Comparison of ENCODE assay signal across 8 mouse cellular contexts in the genomic region with DNA sequence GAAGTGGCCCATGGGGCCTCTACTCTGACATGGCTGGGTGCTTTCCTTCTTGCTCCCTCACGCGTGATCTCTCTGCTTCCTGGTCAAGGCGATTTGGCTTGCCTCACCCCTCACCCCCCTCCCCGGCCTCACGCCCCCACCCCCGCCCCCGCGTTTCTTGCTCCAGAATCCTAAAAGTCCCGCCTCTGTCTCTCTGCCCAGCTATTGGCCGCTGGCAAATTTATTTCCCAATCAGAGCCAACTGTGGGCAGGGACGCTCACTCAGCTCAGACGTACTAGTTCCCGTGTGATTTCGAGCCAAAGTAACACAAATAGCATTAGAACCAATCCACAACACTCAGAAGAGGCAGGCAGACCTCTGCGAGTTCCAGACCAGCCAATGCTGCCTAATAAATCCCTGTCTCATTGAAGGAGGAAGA. TPM values are rescaled to one million over a fixed set of nuclear protein-coding genes. Genes with fewer than 3 reads are reported as not detected.
A peak's percentile ranks its signal among the peaks of the same experiment; 100 is the strongest.
DNase-seq lines count a peak whose midpoint lies in the region; ATAC-seq lines count a peak whose summit lies in the region.

No protein-coding gene starts in this region.

- peak; percentile 64 to 68 for DNase-seq in cerebellum, postnatal 10 days
- DNase-seq in cerebellum, adult 9-10 months: no peak
- DNase-seq in adipocyte (ENCODE audit: low spot score): peak; percentile 22
- peak; percentile 77 for DNase-seq in forebrain, embryonic 14.5 days (ENCODE audit: low spot score)
- DNase-seq in liver, embryonic 13.5 days: peak; percentile 52
- DNase-seq in right cerebral cortex, adult 18-20 months: no peak

- H3K9me3 ChIP-seq in forebrain, embryonic 14.5 days (replicated peaks; ENCODE audit: control insufficient read depth, low read length): no peaks in the 10 kb centered on the region
- no peaks in the 10 kb centered on the region for H3K9me3 ChIP-seq in hindbrain, embryonic 16.5 days (ENCODE audit: control insufficient read depth, low read length)
- no peaks in the 10 kb centered on the region for H3K9me3 ChIP-seq in liver, embryonic 13.5 days (replicated peaks)

- WGBS in forebrain, embryonic 14.5 days: 1% methylated on average over 15 of the region's 15 CpGs
- 3% methylated on average over 15 of the region's 15 CpGs for whole genome bisulfite sequencing in hindbrain, embryonic 16.5 days
- WGBS in liver, embryonic 13.5 days (ENCODE audit: insufficient replicate concordance): 2% methylated on average over 15 of the region's 15 CpGs

- ATAC-seq in forebrain, embryonic 14.5 days: peak; percentile 72
- ATAC-seq in hindbrain, embryonic 16.5 days: peak; percentile 79
- ATAC-seq in liver, embryonic 13.5 days (ENCODE audit: low read depth): peak; percentile 82
- peak; percentile 85 for ATAC-seq in monocyte, adult 5-6 weeks (replicated peaks; ENCODE audit: insufficient number of reproducible peaks, low FRiP score, low TSS enrichment, poor library complexity, severe bottlenecking)

- peak overlapping the region; percentile 13 for H3K4me3 ChIP-seq in forebrain, embryonic 14.5 days (ENCODE audit: low read depth, low read length)
- H3K4me3 ChIP-seq in hindbrain, embryonic 16.5 days (ENCODE audit: low read length): peak overlapping the region; percentile 17
- peak overlapping the region; percentile 49 for H3K4me3 ChIP-seq in liver, embryonic 13.5 days (replicated peaks)

- no peak overlapping the region for H3K27ac ChIP-seq in forebrain, embryonic 14.5 days (ENCODE audit: low read depth, low read length)
- no peak overlapping the region for H3K27ac ChIP-seq in hindbrain, embryonic 16.5 days (ENCODE audit: low read depth, low read length)
- peak overlapping the region; percentile 61 for H3K27ac ChIP-seq in liver, embryonic 13.5 days

- no peaks in the 10 kb centered on the region for H3K27me3 ChIP-seq in forebrain, embryonic 14.5 days (replicated peaks; ENCODE audit: control insufficient read depth, insufficient read depth, low read length)
- H3K27me3 ChIP-seq in hindbrain, embryonic 16.5 days (replicated peaks; ENCODE audit: control insufficient read depth, insufficient read depth, low read length): no peaks in the 10 kb centered on the region
- no peaks in the 10 kb centered on the region for H3K27me3 ChIP-seq in liver, embryonic 13.5 days

- peak overlapping the region; percentile 44 for H3K4me2 ChIP-seq in forebrain, embryonic 14.5 days (ENCODE audit: low read length)
- H3K4me2 ChIP-seq in hindbrain, embryonic 16.5 days (ENCODE audit: low read length): peak overlapping the region; percentile 49
- peak overlapping the region; percentile 67 for H3K4me2 ChIP-seq in liver, embryonic 13.5 days

- no peaks in the 10 kb centered on the region; the same call in 1 of the 2 replicates for H3K4me1 ChIP-seq in forebrain, embryonic 14.5 days (ENCODE audit: control insufficient read depth, insufficient read depth, low read length)
- no peaks in the 10 kb centered on the region; the same call in 1 of the 2 replicates for H3K4me1 ChIP-seq in hindbrain, embryonic 16.5 days (ENCODE audit: control insufficient read depth, insufficient read depth, low read depth, low read length)
- H3K4me1 ChIP-seq in liver, embryonic 13.5 days (replicated peaks): peaks cover 20% of the 10 kb centered on the region

- H3K36me3 ChIP-seq in forebrain, embryonic 14.5 days (ENCODE audit: control insufficient read depth, insufficient read depth, low read length): no peaks in the 10 kb centered on the region
- no peaks in the 10 kb centered on the region for H3K36me3 ChIP-seq in hindbrain, embryonic 16.5 days (ENCODE audit: control insufficient read depth, insufficient read depth, low read length)
- H3K36me3 ChIP-seq in liver, embryonic 13.5 days: no peaks in the 10 kb centered on the region

- peak overlapping the region; percentile 7; the same call in 1 of the 2 replicates for H3K9ac ChIP-seq in forebrain, embryonic 14.5 days (ENCODE audit: low read length)
- H3K9ac ChIP-seq in hindbrain, embryonic 16.5 days (ENCODE audit: low read depth, low read length): peak overlapping the region; percentile 7; the same call in 1 of the 2 replicates
- H3K9ac ChIP-seq in liver, embryonic 13.5 days: peak overlapping the region; percentile 58

RNA-seq across cellular contexts. Expression of gene Car6, which starts 11.4 kb away (rescaled TPM):
- polyA plus RNA-seq in forebrain, embryonic 14.5 days (2014; fragmentation: Nextera tagmentation; extraction: Ambion mirVana): not detected in 2 replicates
- polyA plus RNA-seq in hindbrain, embryonic 16.5 days (2015; fragmentation: Nextera tagmentation; extraction: Ambion mirVana): not detected in 2 replicates
- polyA plus RNA-seq in liver, embryonic 13.5 days (2015; fragmentation: Nextera tagmentation; extraction: Ambion mirVana): not detected in 2 replicates
- total RNA-seq in monocyte, adult 5-6 weeks (2017): not detected in 3 replicates

RNA-seq across cellular contexts. Expression of gene Eno1, which starts 24.0 kb away (rescaled TPM):
- polyA plus RNA-seq in forebrain, embryonic 14.5 days (2014; fragmentation: Nextera tagmentation; extraction: Ambion mirVana): 958 and 988 TPM in 2 replicates
- polyA plus RNA-seq in hindbrain, embryonic 16.5 days (2015; fragmentation: Nextera tagmentation; extraction: Ambion mirVana): 1,276 and 1,360 TPM in 2 replicates
- polyA plus RNA-seq in liver, embryonic 13.5 days (2015; fragmentation: Nextera tagmentation; extraction: Ambion mirVana): 783 and 784 TPM in 2 replicates
- 240 to 351 TPM (median 288 TPM) in 3 replicates for total RNA-seq in monocyte, adult 5-6 weeks (2017)

Comparison
In these comparisons a context has a peak if more than half of its experiments do, and no peak if none do; other contexts are left out.
1. DNase-seq: peak in cerebellum, postnatal 10 days (2 of 2), adipocyte (single experiment), forebrain, embryonic 14.5 days (single experiment) and liver, embryonic 13.5 days (single experiment); none in cerebellum, adult 9-10 months (single experiment) and right cerebral cortex, adult 18-20 months (single experiment).
2. H3K9ac ChIP-seq: peak in every context shown above with its lines; median percentile 58 in liver, embryonic 13.5 days; 7 in forebrain, embryonic 14.5 days; 7 in hindbrain, embryonic 16.5 days.
3. Peak in every context shown above with its lines, with median percentiles within 50 percentile points of each other: ATAC-seq, H3K4me2 ChIP-seq and H3K4me3 ChIP-seq.